Mouse (Mus musculus) cerebellum, adult 11 months (tissue): ENCODE data around the gene Asb6.
A peak's percentile ranks its signal among the peaks of the same experiment; 100 is the strongest.

ENCODE experiments used
- DNase-seq: peaks from one replicate; pipeline ENCODE4 v3.0.0; 2022

Gene Asb6

DNA sequence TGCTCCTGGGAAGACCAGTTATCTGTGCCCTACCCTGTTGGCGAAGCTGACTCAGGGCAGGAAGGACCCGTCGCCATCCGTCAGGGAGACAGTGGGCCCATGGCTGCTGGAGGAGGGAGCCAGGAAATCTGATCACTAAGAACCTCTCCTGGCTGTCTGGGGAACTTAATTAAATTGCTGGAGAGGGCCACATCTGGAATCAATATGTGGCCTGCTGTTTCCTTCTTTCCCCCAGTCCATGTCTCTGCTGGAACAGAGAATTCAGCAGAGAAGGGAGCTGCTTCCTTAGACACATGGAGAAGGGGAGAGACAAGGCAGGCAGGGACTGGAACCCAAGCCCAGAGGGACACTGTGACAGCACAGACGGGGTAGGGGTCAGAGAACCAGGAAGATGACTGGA lies 3.5 kb upstream of the Asb6 start:
- no peak for DNase-seq

GRCm38 (mm10) chr2:30829315-30829714 lies 818 bp downstream of the Asb6 start:
- no peak for DNase-seq

- DNase-seq = peak; percentile 92
Observed at GRCm38 (mm10) chr2:30827749-30828475, 2.2 kb downstream of the Asb6 start.

DNA sequence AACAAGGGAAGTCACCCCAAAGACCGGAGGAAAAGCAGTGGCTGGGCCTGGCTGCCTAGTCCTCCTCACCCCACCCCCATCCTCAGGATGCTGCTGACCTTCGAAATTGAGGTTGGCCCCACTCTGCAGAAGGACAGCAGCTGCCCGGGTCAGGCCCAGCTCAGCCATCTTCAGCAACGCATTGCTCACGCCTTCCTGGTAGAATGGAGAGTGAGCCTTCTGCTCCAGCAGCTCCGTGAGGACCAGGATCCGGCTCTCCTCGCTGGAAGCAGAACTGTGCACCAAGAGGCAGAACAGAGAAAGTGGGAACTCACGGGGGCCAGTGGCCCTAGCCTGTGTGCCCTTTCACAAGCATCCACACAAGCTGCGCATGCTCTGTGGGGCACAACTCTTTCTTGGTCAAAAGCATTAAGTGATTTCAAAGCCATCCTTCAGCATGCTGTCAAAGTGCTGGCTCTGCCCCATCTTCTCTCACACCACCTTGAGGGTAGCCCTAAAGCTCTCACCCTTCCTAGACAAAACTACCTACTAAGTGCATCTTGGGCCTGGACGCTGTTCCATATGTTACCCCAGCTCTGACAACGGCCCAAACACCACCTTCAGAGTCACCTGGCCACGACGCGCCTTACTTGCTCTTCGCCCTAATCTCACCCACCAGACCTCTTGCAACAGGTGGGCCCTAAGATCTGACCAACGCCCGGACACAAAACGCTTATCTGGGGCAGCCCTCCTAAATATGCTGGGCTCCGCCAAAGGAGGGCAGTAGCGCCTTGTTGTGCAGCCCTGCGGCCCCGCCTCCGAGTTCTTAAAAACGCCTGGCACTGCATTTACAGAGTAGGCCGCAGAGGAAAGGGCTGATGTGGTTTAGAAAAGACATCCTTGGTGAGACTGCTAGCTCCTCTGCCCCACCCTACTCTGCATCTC lies 3.0 kb downstream of the Asb6 start:
- DNase-seq = no peak

GRCm38 (mm10) chr2:30823385-30824153 lies 6.6 kb downstream of the Asb6 start:
- no peak for DNase-seq

- DNase-seq = no peak
Observed at GRCm38 (mm10) chr2:30822460-30822859, 7.7 kb downstream of the Asb6 start.

DNA sequence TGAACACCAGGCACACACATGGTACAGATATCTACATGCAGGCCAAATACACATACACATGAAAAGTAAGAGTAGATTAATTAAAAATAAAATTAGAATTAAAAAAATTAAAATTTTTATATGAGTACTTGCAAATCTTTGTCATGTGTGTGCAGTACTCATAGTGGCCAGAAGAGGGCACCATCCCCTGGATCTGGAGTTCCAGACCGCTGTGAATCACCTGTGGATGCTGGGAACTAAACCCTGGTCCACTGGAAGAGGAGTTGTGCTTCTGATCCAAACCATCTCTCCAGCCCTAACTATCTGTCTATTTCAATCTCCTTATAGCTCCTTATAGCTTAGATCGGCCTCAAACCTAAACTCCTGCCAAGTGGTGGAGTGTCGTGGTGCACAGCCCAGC lies 9.1 kb downstream of the Asb6 start:
- DNase-seq = no peak

- DNase-seq = no peak
Observed at GRCm38 (mm10) chr2:30819873-30820272, 10.3 kb downstream of the Asb6 start.

DNA sequence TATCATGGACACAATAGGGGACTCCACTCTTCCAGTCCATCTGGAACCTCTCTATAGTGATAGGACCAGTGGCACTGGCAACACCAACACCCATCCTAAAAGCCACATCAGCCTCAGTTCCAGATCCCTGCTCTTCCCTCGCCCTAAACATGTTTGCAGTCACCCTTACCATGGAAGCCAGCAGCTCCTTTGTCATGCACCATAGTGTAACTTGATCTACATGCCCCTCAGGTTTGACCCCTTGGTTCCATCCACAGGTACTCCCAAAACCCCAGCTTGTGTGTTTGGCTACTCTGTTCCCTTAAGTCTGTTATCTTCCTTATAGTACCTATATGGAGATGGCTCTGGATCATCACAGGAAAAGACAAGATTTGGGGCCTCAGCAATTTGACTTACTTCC lies 13.8 kb downstream of the Asb6 start:
- DNase-seq = no peak

- no peak for DNase-seq
Observed at GRCm38 (mm10) chr2:30810573-30810972, 19.6 kb downstream of the Asb6 start.

GRCm38 (mm10) chr2:30809503-30809902 lies 20.6 kb downstream of the Asb6 start:
- DNase-seq = no peak

DNA sequence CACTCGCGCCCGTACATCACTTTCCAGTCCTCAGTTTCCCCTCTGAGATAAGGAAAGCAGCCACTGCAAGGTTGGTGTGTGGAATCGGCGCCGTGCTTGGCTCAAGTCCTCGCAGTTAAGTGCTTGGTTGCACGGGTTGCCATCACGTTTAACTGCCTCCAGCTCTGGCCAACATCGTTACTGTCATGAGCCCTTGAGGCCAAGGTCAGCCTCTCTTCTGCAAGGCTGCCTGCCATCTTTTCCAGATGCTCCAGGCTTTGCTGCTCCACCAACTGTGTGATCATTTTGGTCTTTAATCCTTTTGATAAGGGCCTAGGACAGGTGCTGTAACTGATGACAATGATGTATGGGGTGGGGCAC lies 21.9 kb downstream of the Asb6 start:
- DNase-seq = no peak

DNA sequence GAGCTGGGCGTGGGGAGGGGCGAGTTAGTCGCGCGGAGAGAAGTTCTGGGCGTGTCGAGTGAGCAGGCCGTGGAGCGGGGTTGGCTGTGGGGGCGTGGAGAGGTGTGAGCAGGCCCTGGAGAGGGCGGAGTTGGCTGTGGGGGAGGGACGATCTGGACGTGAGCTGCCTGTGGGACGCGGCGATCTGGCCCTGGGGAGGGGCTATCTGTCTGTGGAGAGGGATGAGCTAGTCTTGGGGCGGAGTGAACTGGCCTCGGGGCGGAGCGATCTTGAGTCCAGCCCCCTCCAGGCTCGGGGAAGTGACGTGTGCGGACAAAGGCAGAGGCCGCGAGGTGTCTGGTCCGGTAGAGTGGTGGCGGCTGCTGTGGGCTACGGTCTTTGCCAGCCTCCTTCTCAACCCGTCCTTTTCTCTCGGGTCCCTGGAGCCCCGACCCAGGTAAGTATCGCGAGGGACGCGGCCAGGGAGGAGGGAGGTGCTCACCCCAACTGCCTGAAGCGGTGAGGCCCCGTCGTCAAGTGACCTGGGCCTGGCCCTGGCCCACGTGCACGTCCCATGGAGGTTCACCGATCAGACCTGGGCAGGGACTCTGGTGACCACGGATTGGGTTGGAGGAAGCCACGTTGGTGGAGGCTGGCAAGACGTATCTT lies 22.4 kb downstream of the Asb6 start, which contains the start of gene Ntmt1:
Gene Ntmt1, plus strand, starts transcription at position 179 of the 648 bp plus-strand sequence.
- peak; percentile 95 for DNase-seq

- DNase-seq = no peak
Observed at GRCm38 (mm10) chr2:30807147-30807647, 22.9 kb downstream of the Asb6 start.

DNA sequence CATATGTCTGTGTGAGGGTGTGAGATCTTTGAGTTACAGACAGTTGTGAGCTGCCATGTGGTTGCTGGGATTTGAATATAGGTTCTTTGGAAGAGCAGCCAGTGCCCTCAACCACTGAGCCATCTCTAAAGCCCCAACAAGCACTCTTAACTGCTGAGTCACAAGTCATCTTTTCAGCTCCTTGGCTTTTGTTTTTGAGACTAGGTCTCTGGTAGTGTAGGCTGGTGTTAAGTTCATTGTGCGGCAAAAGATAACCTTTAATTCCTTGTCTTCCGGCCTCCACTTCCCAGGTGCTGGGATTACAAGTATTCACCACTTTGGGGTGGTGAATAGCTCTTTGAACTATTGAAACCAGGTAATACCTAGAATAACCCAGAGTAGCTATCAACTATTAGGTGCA lies 24.1 kb downstream of the Asb6 start:
- DNase-seq = no peak

GRCm38 (mm10) chr2:30803604-30804003 lies 26.5 kb downstream of the Asb6 start, which contains the start of gene 1700001O22Rik:
Gene 1700001O22Rik (minus strand): TSS chr2:30803661.
- DNase-seq = no peak

DNA sequence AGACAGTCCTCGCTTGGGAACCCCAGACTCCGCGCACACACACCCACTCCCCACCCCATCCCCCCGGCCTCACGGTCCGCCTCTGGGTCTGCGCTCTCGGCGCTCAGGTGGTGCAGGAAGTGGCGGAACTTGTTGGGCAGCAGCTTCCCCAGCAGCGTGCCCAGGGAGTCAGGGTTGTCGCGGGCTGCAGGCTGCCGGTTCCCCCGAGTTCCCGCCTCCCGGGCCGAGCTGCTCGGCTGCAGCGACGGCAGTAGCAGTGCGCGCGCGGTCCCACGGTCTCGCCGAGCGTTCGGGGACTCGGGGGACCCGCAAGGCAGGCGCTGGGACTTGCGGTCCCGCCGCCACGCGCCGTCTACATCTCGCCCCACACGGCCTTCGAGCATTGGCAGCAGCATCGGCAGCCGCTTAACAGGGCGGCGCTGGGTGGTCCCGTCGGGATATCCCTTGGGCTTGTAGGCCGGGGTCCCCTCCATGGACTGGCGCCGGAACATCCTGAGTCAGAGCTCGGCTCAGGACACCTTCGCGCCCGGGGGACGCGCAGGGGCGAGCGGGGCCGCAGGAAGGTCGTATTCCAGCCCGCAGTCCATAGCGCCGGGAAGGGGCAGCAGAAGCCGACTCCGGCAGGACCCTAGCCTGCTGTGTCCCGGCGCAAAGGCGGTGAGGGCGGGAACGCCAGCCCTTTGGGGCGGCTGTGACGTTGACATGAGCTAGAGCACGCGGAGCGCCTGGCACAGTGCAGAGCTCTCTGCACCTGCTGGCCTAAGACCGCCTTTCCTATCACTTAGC lies 28.9 kb downstream of the Asb6 start:
- DNase-seq = no peak

DNA sequence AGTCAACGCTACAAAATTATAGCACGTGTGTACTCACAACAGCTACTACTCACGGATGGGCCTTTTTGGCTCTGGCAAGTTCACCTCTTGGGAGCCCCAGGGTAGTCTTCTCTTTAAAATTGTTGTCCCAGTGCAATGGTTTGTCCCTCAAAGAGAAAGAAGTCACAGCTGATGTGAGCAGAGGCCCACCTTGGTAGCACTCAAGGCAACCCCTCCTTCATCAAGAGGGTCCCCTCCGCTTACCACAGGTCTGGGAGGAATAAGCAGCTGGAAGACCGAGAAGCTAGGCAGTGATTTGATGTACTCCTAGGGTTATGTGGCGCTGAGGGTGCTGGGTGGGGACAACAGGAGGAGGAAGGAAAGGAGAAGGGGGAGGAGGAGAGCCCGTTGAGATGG lies 29.5 kb downstream of the Asb6 start:
- no peak for DNase-seq

DNA sequence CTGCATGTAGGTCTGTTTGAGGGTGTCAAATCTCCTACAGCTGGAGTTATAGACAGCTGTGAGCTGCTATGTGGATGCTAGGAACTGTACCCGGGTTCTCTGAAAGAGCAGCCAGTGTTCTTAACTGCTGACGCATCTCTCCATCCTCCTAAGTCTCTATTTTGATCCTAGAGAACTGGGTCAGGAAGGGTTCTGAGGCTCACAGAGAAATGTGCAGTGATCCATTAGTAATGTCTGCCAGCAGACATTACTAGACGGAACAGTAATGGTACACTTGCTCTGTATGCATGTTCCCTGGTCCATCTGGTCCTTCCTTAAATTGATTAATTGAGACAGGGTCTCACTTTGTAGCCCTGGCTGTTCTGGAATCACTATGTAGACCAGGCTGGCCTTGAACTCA lies 30.7 kb downstream of the Asb6 start:
- no peak for DNase-seq

GRCm38 (mm10) chr2:30796382-30796781 lies 33.8 kb downstream of the Asb6 start:
- peak; percentile 50 for DNase-seq

- DNase-seq = peak; percentile 28
Observed at GRCm38 (mm10) chr2:30795889-30796275, 34.3 kb downstream of the Asb6 start.
